Mouse (Mus musculus) MEL (cell line): ENCODE measurements around the gene Tmem170. TPM values are rescaled to one million over a fixed set of nuclear protein-coding genes. Genes with fewer than 3 reads are reported as not detected.
A peak's percentile ranks its signal among the peaks of the same experiment; 100 is the strongest.

ENCODE experiments used
- DNase-seq: peaks from one replicate; pipeline ENCODE4 v3.0.0; 2011; ENCODE audit warnings: low read depth, low spot score
- H3K27ac ChIP-seq: 2 replicates; pipeline ENCODE4 v1.5.1; 2012; ENCODE audit warnings: low read depth, mild to moderate bottlenecking, control low read depth, low read length, moderate library complexity; ENCODE audit not compliant: control insufficient read depth
- H3K27me3 ChIP-seq, 2 experiments: fragments of 150-350 bp in 1 of 2; sonication (generic) in 1 of 2; 2 replicates each; pipeline ENCODE4 v1.6.1; 2012; ENCODE audit warnings: low read length in 2 of 2, mild to moderate bottlenecking in 2 of 2, improper control_type of control experiment in 1 of 2, moderate library complexity in 1 of 2; ENCODE audit not compliant: insufficient read depth in 2 of 2, control insufficient read depth in 1 of 2
- H3K36me3 ChIP-seq, 2 experiments: 2 replicates each; pipeline ENCODE4 v1.6.1; 2012 to 2014; ENCODE audit warnings: low read length in 2 of 2, improper control_type of control experiment in 1 of 2, inconsistent platforms in 1 of 2, mild to moderate bottlenecking in 1 of 2; ENCODE audit not compliant: insufficient read depth in 2 of 2, control insufficient read depth in 1 of 2
- H3K4me1 ChIP-seq, 2 experiments: fragments of 150-350 bp in 1 of 2; sonication (generic) in 1 of 2; 2 replicates each; pipeline ENCODE4 v1.6.1; 2012; ENCODE audit warnings: low read length in 2 of 2, improper control_type of control experiment in 1 of 2, mild to moderate bottlenecking in 1 of 2; ENCODE audit not compliant: insufficient read depth in 2 of 2, control insufficient read depth in 1 of 2
- H3K4me3 ChIP-seq, 2 experiments: fragments of 150-350 bp in 1 of 2; sonication (generic) in 1 of 2; 2 replicates each; pipeline ENCODE4 v1.5.1; 2012; ENCODE audit warnings: low read depth in 2 of 2, low read length in 2 of 2, mild to moderate bottlenecking in 2 of 2, moderate library complexity in 2 of 2, control low read depth in 1 of 2, improper control_type of control experiment in 1 of 2; ENCODE audit not compliant: control insufficient read depth in 1 of 2, insufficient read depth in 1 of 2
- H3K79me2 ChIP-seq: 2 replicates; pipeline ENCODE4 v1.6.1; 2012; ENCODE audit warnings: mild to moderate bottlenecking, low read length, moderate library complexity; ENCODE audit not compliant: control insufficient read depth, poor library complexity, insufficient read depth
- H3K9ac ChIP-seq: 2 replicates; pipeline ENCODE4 v1.6.1; 2012; ENCODE audit warnings: low read depth, mild to moderate bottlenecking, control low read depth, low read length, moderate library complexity; ENCODE audit not compliant: control insufficient read depth, poor library complexity, severe bottlenecking
- H3K9me3 ChIP-seq: fragments of 150-350 bp; sonication (generic); replicated peaks from 2 replicates; pipeline ENCODE4 v1.6.1; 2012; ENCODE audit warnings: mild to moderate bottlenecking, low read length, improper control_type of control experiment, moderate library complexity; ENCODE audit not compliant: insufficient read depth
- CHD1 ChIP-seq: IDR thresholded peaks from 2 replicates; pipeline ENCODE4 v1.6.1; 2012; ENCODE audit warnings: low read depth, mild to moderate bottlenecking, inconsistent platforms, low read length, improper control_type of control experiment
- CTCF ChIP-seq, 3 experiments: IDR thresholded peaks in 2 of 3; conservative IDR thresholded peaks in 1 of 3; 2 replicates each; pipeline ENCODE4 v1.5.1; 2011 to 2012; ENCODE audit warnings: low read length in 3 of 3, low read depth in 2 of 3, mild to moderate bottlenecking in 2 of 3, improper control_type of control experiment in 1 of 3, inconsistent platforms in 1 of 3, mixed read lengths in 1 of 3, moderate library complexity in 1 of 3; ENCODE audit not compliant: control insufficient read depth in 1 of 3, insufficient read depth in 1 of 3, poor library complexity in 1 of 3, severe bottlenecking in 1 of 3
- E2F4 ChIP-seq: IDR thresholded peaks from 2 replicates; pipeline ENCODE4 v1.6.1; 2011; ENCODE audit warnings: low read depth, low read length, improper control_type of control experiment, borderline replicate concordance
- ELF1 ChIP-seq: IDR thresholded peaks from 2 replicates; pipeline ENCODE4 v1.6.1; 2014; ENCODE audit warnings: low read depth, mild to moderate bottlenecking, inconsistent platforms, low read length, improper control_type of control experiment, moderate library complexity
- EP300 ChIP-seq, 2 experiments: IDR thresholded peaks; 2 replicates each; pipeline ENCODE4 v1.6.1; 2011; ENCODE audit warnings: improper control_type of control experiment in 2 of 2, low read length in 2 of 2, low read depth in 1 of 2, mild to moderate bottlenecking in 1 of 2
- ETS1 ChIP-seq: IDR thresholded peaks from 2 replicates; pipeline ENCODE4 v1.6.1; 2012; ENCODE audit warnings: low read depth, mild to moderate bottlenecking, inconsistent platforms, low read length, improper control_type of control experiment, moderate library complexity
- GATA1 ChIP-seq: IDR thresholded peaks from 2 replicates; pipeline ENCODE4 v1.6.1; 2011; ENCODE audit warnings: low read depth, low read length, improper control_type of control experiment
- HCFC1 ChIP-seq: IDR thresholded peaks from 2 replicates; pipeline ENCODE4 v1.6.1; 2012; ENCODE audit warnings: low read depth, mild to moderate bottlenecking, inconsistent platforms, low read length, improper control_type of control experiment, moderate library complexity
- JUND ChIP-seq: IDR thresholded peaks from 2 replicates; pipeline ENCODE4 v1.6.1; 2011; ENCODE audit warnings: low read depth, mild to moderate bottlenecking, improper control_type of control experiment, low read length
- MAZ ChIP-seq: IDR thresholded peaks from 2 replicates; pipeline ENCODE4 v1.6.1; 2012; ENCODE audit warnings: low read depth, mild to moderate bottlenecking, inconsistent platforms, low read length, improper control_type of control experiment
- MEF2A ChIP-seq: IDR thresholded peaks from 2 replicates; pipeline ENCODE4 v1.6.1; 2014; ENCODE audit warnings: low read depth, mild to moderate bottlenecking, inconsistent platforms, low read length, improper control_type of control experiment; ENCODE audit not compliant: poor library complexity, insufficient replicate concordance, severe bottlenecking; ENCODE audit errors: extremely low read depth
- MXI1 ChIP-seq: IDR thresholded peaks from 2 replicates; pipeline ENCODE4 v1.6.1; 2011; ENCODE audit warnings: mild to moderate bottlenecking, low read depth, low read length, improper control_type of control experiment
- NRF1 ChIP-seq: IDR thresholded peaks from 2 replicates; pipeline ENCODE4 v1.6.1; 2014; ENCODE audit warnings: low read depth, mild to moderate bottlenecking, inconsistent platforms, low read length, improper control_type of control experiment, moderate library complexity; ENCODE audit not compliant: poor library complexity, insufficient read depth, severe bottlenecking
- POLR2A ChIP-seq, 2 experiments: IDR thresholded peaks; 2 replicates each; pipeline ENCODE4 v1.6.1; 2011 to 2012; ENCODE audit warnings: low read length in 2 of 2, mild to moderate bottlenecking in 2 of 2, control low read depth in 1 of 2, improper control_type of control experiment in 1 of 2, low read depth in 1 of 2, moderate library complexity in 1 of 2; ENCODE audit not compliant: control insufficient read depth in 1 of 2, insufficient read depth in 1 of 2, poor library complexity in 1 of 2
- POLR2AphosphoS2 ChIP-seq: IDR thresholded peaks from 2 replicates; pipeline ENCODE4 v1.6.1; 2011; ENCODE audit warnings: low read length, improper control_type of control experiment
- RAD21 ChIP-seq: IDR thresholded peaks from 2 replicates; pipeline ENCODE4 v1.6.1; 2011; ENCODE audit warnings: mild to moderate bottlenecking, low read depth, low read length, improper control_type of control experiment
- RCOR1 ChIP-seq: IDR thresholded peaks from 2 replicates; pipeline ENCODE4 v1.6.1; 2012; ENCODE audit warnings: low read depth, mild to moderate bottlenecking, inconsistent platforms, low read length, improper control_type of control experiment
- SMC3 ChIP-seq: IDR thresholded peaks from 2 replicates; pipeline ENCODE4 v1.6.1; 2011; ENCODE audit warnings: low read depth, low read length, improper control_type of control experiment
- TBP ChIP-seq: IDR thresholded peaks from 2 replicates; pipeline ENCODE4 v1.8.0; 2011; ENCODE audit warnings: low read depth, low read length, improper control_type of control experiment
- TCF12 ChIP-seq: IDR thresholded peaks from 2 replicates; pipeline ENCODE4 v1.6.1; 2014; ENCODE audit warnings: low read depth, mild to moderate bottlenecking, inconsistent platforms, low read length, improper control_type of control experiment, moderate library complexity
- UBTF ChIP-seq: IDR thresholded peaks from 2 replicates; pipeline ENCODE4 v1.6.1; 2012; ENCODE audit warnings: low read depth, mild to moderate bottlenecking, inconsistent platforms, low read length, improper control_type of control experiment, moderate library complexity, borderline replicate concordance; ENCODE audit not compliant: insufficient read depth
- ZKSCAN1 ChIP-seq: IDR thresholded peaks from 2 replicates; pipeline ENCODE4 v1.6.1; 2012; ENCODE audit warnings: low read depth, mild to moderate bottlenecking, inconsistent platforms, low read length, improper control_type of control experiment, moderate library complexity
- ZNF384 ChIP-seq: IDR thresholded peaks from 2 replicates; pipeline ENCODE4 v1.6.1; 2012; ENCODE audit warnings: low read depth, mild to moderate bottlenecking, inconsistent platforms, low read length, improper control_type of control experiment
- polyA plus RNA-seq, 2 experiments: library from polyadenylated mRNA; stranded (reverse) in 1 of 2; unstranded in 1 of 2; fragments of >175 nt in 1 of 2; fragments of >200 nt in 1 of 2; gene quantifications; 2 replicates each; pipeline versions ENCODE4 v1.2.1 to v1.2.4; 2012; ENCODE audit warnings: low replicate concordance in 2 of 2, low read depth in 1 of 2; ENCODE audit not compliant: insufficient read length in 2 of 2, insufficient read depth in 1 of 2, missing spikeins in 1 of 2
- total RNA-seq: library from RNA; depleted of rRNA; stranded (reverse); fragments of 300-350 nt; gene quantifications from 2 replicates; pipeline ENCODE4 v1.2.3, GENCODE M21; 2012

Tmem170 gene
- total and polyA plus RNA-seq, 3 experiments, result 2.9 to 4.6 TPM; not detected in 1

GRCm38 (mm10) chr8:111877711-111878110 lies 1.2 kb upstream of the Tmem170 start:
- H3K4me1 ChIP-seq, result peaks cover 0 to 5% of the 10 kb centered on the region in 2 experiments; a peak in 1 of 4 replicates
- no peak overlapping the region for H3K27ac ChIP-seq
- TF ChIP-seq RAD21 (no peak), UBTF (no peak), TCF12 (no peak), CTCF (IDR thresholded peaks at IDR 0.05 in 2 of 3, conservative IDR thresholded peaks at IDR 0.05 in 1 of 3; ENCODE audit: control insufficient read depth in 1 of 3, insufficient read depth in 1 of 3, low read depth in 2 of 3, low read length in 3 of 3, poor library complexity in 1 of 3, severe bottlenecking in 1 of 3) (no peak), MAZ (no peak), EP300 (IDR thresholded peaks at IDR 0.05; ENCODE audit: low read depth in 1 of 2, low read length in 2 of 2) (no peak), POLR2A (IDR thresholded peaks at IDR 0.05; ENCODE audit: control insufficient read depth in 1 of 2, insufficient read depth in 1 of 2, low read depth in 1 of 2, low read length in 2 of 2, poor library complexity in 1 of 2) (no peak), POLR2AphosphoS2 (no peak), JUND (no peak), MXI1 (no peak), RCOR1 (no peak)
- no peak overlapping the region for H3K9ac ChIP-seq
- no peaks in the 10 kb centered on the region; a peak in 2 of 4 replicates for H3K36me3 ChIP-seq
- H3K79me2 ChIP-seq, result no peaks in the 10 kb centered on the region
- H3K27me3 ChIP-seq, result no peaks in the 10 kb centered on the region
- DNase-seq, result no peak
- no peak overlapping the region for H3K4me3 ChIP-seq
- H3K9me3 ChIP-seq, result no peaks in the 10 kb centered on the region

DNA sequence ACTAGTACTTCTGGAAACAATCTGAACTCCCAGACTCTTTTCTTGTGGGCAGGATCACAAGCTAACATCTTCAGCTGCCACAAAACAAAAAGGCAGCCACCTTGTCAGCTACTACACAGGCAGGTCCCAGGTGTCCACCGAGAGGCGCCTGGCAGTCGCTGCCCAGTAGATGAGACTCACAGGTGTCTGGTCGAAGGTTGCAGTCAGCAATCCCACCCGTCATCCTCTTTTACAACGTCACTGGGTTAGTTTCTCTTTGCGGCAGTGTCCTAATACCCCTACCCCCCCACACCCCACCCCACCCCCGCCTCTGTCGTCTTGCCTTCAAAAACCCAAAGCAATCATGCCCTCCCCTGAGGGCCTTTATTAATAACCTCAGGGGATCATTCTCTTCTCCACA lies 792 bp downstream of the Tmem170 start:
- TF ChIP-seq CTCF (IDR thresholded peaks at IDR 0.05 in 2 of 3, conservative IDR thresholded peaks at IDR 0.05 in 1 of 3; ENCODE audit: control insufficient read depth in 1 of 3, insufficient read depth in 1 of 3, low read depth in 2 of 3, low read length in 3 of 3, poor library complexity in 1 of 3, severe bottlenecking in 1 of 3), result 0 out of 6 replicates have a peak, but pooled peaks of 1 of the 3 experiments have one; percentile 7
- TF ChIP-seq E2F4, result no peak
- TF ChIP-seq, all 39 proteins: peak for 1
- H3K27ac ChIP-seq, result peak overlapping the region; percentile 46; the same call in 1 of the 2 replicates
- H3K36me3 ChIP-seq, result peaks cover 0 to 7% of the 10 kb centered on the region in 2 experiments; a peak in 2 of 4 replicates
- H3K9me3 ChIP-seq, result no peaks in the 10 kb centered on the region
- no peaks in the 10 kb centered on the region for H3K27me3 ChIP-seq
- peak overlapping the region; percentile 82 for H3K9ac ChIP-seq
- no peaks in the 10 kb centered on the region for H3K79me2 ChIP-seq
- no peak for DNase-seq
- peak overlapping the region; percentile 84 to 97 for H3K4me3 ChIP-seq
- H3K4me1 ChIP-seq, result peaks cover 2 to 16% of the 10 kb centered on the region in 2 experiments; a peak in 3 of 4 replicates

- Histone ChIP-seq H3K4me3 (0 out of 4 replicates have a peak overlapping the region, but pooled peaks have one; percentile 1), H3K9me3 (no peaks in the 10 kb centered on the region), H3K4me1 (peaks cover 4 to 17% of the 10 kb centered on the region in 2 experiments; a peak in 3 of 4 replicates), H3K9ac (no peak overlapping the region), H3K36me3 (peaks cover 0 to 10% of the 10 kb centered on the region in 2 experiments; a peak in 2 of 4 replicates), H3K79me2 (no peaks in the 10 kb centered on the region), H3K27me3 (no peaks in the 10 kb centered on the region), H3K27ac (peak overlapping the region; percentile 53)
- peak; percentile 83 for DNase-seq
- TF ChIP-seq UBTF (no peak), E2F4 (no peak), GATA1 (peak; percentile 71), NRF1 (no peak), ZNF384 (no peak), MXI1 (0 out of 2 replicates have a peak, but pooled peaks have one; percentile 21), CHD1 (no peak), POLR2AphosphoS2 (no peak), ELF1 (no peak), ZKSCAN1 (no peak), RCOR1 (peak; percentile 21; the same call in 1 of the 2 replicates), JUND (no peak), TBP (no peak), MEF2A (no peak), HCFC1 (no peak), MAZ (0 out of 2 replicates have a peak, but pooled peaks have one; percentile 36), SMC3 (no peak), EP300 (IDR thresholded peaks at IDR 0.05; ENCODE audit: low read depth in 1 of 2, low read length in 2 of 2) (peak; percentile 74 to 75), ETS1 (peak; percentile 74)
Observed at GRCm38 (mm10) chr8:111871278-111871677, 5.3 kb downstream of the Tmem170 start.
